Mouse (Mus musculus): Measurements from ENCODE around the gene 9130230L23Rik. TPM values are rescaled to one million over a fixed set of nuclear protein-coding genes. Genes with fewer than 3 reads are reported as not detected.

Gene 9130230L23Rik
- total RNA-seq (2014; rRNA removed): not detected in 2 replicates
- not detected in 2 replicates for polyA plus RNA-seq (2015; fragmentation: Nextera tagmentation; extraction: Ambion mirVana)

DNA sequence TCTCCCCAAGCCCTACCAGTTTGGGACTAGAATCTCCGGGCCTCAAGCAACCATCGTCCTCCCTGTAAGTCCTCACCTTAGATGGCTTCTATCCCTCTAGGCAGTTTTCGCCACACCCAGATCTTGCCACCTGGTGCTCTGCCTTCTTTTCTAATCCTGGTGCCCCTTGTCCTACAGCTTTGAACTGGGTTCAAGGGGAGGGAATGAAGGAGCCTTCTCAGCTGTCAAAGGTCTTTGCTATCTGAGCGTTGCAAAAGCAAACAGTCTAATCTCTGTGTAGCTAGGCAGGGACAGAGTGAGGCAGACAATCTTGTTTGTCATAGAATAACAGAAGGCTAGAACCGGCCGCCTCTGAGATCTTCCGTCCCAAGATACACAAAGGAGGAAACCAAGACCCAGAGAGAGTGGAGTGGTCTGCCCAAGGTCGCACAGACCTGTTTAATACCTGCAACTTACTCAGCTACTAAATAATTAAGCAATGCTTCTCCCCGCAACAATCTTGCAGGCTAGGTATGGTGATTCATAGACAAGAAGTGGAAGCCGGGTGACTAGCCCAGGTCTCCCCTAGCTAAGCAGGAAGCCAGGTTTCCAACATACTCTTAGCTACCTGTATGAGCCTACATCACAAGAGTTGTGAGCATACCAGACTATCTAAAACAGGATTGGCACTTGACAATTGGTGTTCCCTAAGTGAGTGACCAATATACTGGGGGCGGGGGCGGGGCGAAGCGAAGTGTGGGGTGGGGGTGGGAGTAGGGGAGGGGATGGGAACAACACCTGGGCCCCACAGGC, at the start of gene 9130230L23Rik:
TSS of gene 9130230L23Rik (minus strand) at position 152 of the 792 bp plus-strand sequence.
- H3K4me1 ChIP-seq (ENCODE audit: insufficient read depth): no peaks in the 10 kb centered on the region
- H3K4me2 ChIP-seq (ENCODE audit: low read depth): no peak within 1 kb of the TSS
- ATAC-seq (no peak), DNase-seq (no peak)
- no peaks in the 10 kb centered on the region for H3K36me3 ChIP-seq (ENCODE audit: insufficient read depth)
- WGBS: 73% methylated on average over 14 of the region's 14 CpGs
- no peak for TF ChIP-seq CTCF (IDR thresholded peaks at IDR 0.05; ENCODE audit: low read depth)
- no peak within 1 kb of the TSS for H3K27ac ChIP-seq (ENCODE audit: low read depth, low read length)
- H3K9ac ChIP-seq: no peak within 1 kb of the TSS
- H3K4me3 ChIP-seq (ENCODE audit: low read depth, low read length): no peak within 1 kb of the TSS
- no peaks in the 10 kb centered on the region for H3K27me3 ChIP-seq (ENCODE audit: insufficient read depth, low read length)
- H3K9me3 ChIP-seq (ENCODE audit: low read length): no peaks in the 10 kb centered on the region

- 91% methylated on average over 20 of the region's 20 CpGs for WGBS
- ATAC-seq (no peak), DNase-seq (no peak)
- no peak for TF ChIP-seq CTCF (IDR thresholded peaks at IDR 0.05; ENCODE audit: low read depth)
- Histone ChIP-seq H3K4me1 (ENCODE audit: insufficient read depth) (no peaks in the 10 kb centered on the region), H3K27me3 (ENCODE audit: insufficient read depth, low read length) (no peaks in the 10 kb centered on the region), H3K4me2 (ENCODE audit: low read depth) (no peak overlapping the region), H3K27ac (ENCODE audit: low read depth, low read length) (no peak overlapping the region), H3K36me3 (ENCODE audit: insufficient read depth) (no peaks in the 10 kb centered on the region), H3K4me3 (ENCODE audit: low read depth, low read length) (no peak overlapping the region), H3K9ac (no peak overlapping the region), H3K9me3 (ENCODE audit: low read length) (no peaks in the 10 kb centered on the region)
These were observed 48.9 kb upstream of the 9130230L23Rik start for GRCm38 (mm10) chr5:66052777-66053548.

- Histone ChIP-seq H3K27ac (ENCODE audit: low read depth, low read length) (no peak overlapping the region), H3K27me3 (ENCODE audit: insufficient read depth, low read length) (no peaks in the 10 kb centered on the region), H3K4me1 (ENCODE audit: insufficient read depth) (no peaks in the 10 kb centered on the region), H3K36me3 (ENCODE audit: insufficient read depth) (no peaks in the 10 kb centered on the region), H3K9ac (no peak overlapping the region), H3K4me3 (ENCODE audit: low read depth, low read length) (no peak overlapping the region), H3K4me2 (ENCODE audit: low read depth) (no peak overlapping the region), H3K9me3 (ENCODE audit: low read length) (no peaks in the 10 kb centered on the region)
- DNase-seq (no peak), ATAC-seq (no peak)
- 32% methylated on average over 5 of the region's 5 CpGs for WGBS
- no peak for TF ChIP-seq CTCF (IDR thresholded peaks at IDR 0.05; ENCODE audit: low read depth)
These were observed 46.8 kb upstream of the 9130230L23Rik start for GRCm38 (mm10) chr5:66050841-66051240.

- no peaks in the 10 kb centered on the region for H3K9me3 ChIP-seq (ENCODE audit: low read length)
- WGBS: 93% methylated on average over 3 of the region's 3 CpGs
- no peak for TF ChIP-seq CTCF (IDR thresholded peaks at IDR 0.05; ENCODE audit: low read depth)
- H3K4me3 ChIP-seq (ENCODE audit: low read depth, low read length): no peak overlapping the region
- H3K27me3 ChIP-seq (ENCODE audit: insufficient read depth, low read length): no peaks in the 10 kb centered on the region
- ATAC-seq: no peak
- no peak overlapping the region for H3K9ac ChIP-seq
- H3K4me2 ChIP-seq (ENCODE audit: low read depth): no peak overlapping the region
- H3K27ac ChIP-seq (ENCODE audit: low read depth, low read length): no peak overlapping the region
- DNase-seq: no peak
- H3K36me3 ChIP-seq (ENCODE audit: insufficient read depth): no peaks in the 10 kb centered on the region
- no peaks in the 10 kb centered on the region for H3K4me1 ChIP-seq (ENCODE audit: insufficient read depth)
These were observed 42.3 kb upstream of the 9130230L23Rik start for GRCm38 (mm10) chr5:66046356-66046755.

GRCm38 (mm10) chr5:66043897-66044296, 39.8 kb upstream of the 9130230L23Rik start:
- H3K27me3 ChIP-seq (ENCODE audit: insufficient read depth, low read length): no peaks in the 10 kb centered on the region

GRCm38 (mm10) chr5:66042651-66043340, 38.7 kb upstream of the 9130230L23Rik start:
- DNase-seq (no peak), ATAC-seq (no peak)
- Histone ChIP-seq H3K4me2 (ENCODE audit: low read depth) (no peak overlapping the region), H3K9me3 (ENCODE audit: low read length) (no peaks in the 10 kb centered on the region), H3K27ac (ENCODE audit: low read depth, low read length) (no peak overlapping the region), H3K9ac (no peak overlapping the region), H3K36me3 (ENCODE audit: insufficient read depth) (no peaks in the 10 kb centered on the region), H3K27me3 (ENCODE audit: insufficient read depth, low read length) (no peaks in the 10 kb centered on the region), H3K4me3 (ENCODE audit: low read depth, low read length) (no peak overlapping the region), H3K4me1 (ENCODE audit: insufficient read depth) (no peaks in the 10 kb centered on the region)
- TF ChIP-seq CTCF (IDR thresholded peaks at IDR 0.05; ENCODE audit: low read depth): no peak
- 55% methylated on average over 10 of the region's 10 CpGs for WGBS

More at GRCm38 (mm10) chr5:66043897-66044296, 39.8 kb upstream of the 9130230L23Rik start:
- WGBS: 89% methylated on average over 3 of the region's 3 CpGs
- Histone ChIP-seq H3K4me2 (ENCODE audit: low read depth) (no peak overlapping the region), H3K9me3 (ENCODE audit: low read length) (no peaks in the 10 kb centered on the region), H3K9ac (no peak overlapping the region), H3K36me3 (ENCODE audit: insufficient read depth) (no peaks in the 10 kb centered on the region), H3K27ac (ENCODE audit: low read depth, low read length) (no peak overlapping the region), H3K4me3 (ENCODE audit: low read depth, low read length) (no peak overlapping the region), H3K4me1 (ENCODE audit: insufficient read depth) (no peaks in the 10 kb centered on the region)
- TF ChIP-seq CTCF (IDR thresholded peaks at IDR 0.05; ENCODE audit: low read depth): no peak
- DNase-seq (no peak), ATAC-seq (no peak)

Measured in forebrain, postnatal 0 days (tissue).